Mouse (Mus musculus) spleen, postnatal 4 days (tissue): Measurements from ENCODE around the gene Lrig1.

Experiments
- DNase-seq, 2 experiments: peaks; one replicate each; pipeline ENCODE4 v3.0.0; 2022; ENCODE audit warnings: low spot score in 2 of 2

Lrig1 gene

DNA sequence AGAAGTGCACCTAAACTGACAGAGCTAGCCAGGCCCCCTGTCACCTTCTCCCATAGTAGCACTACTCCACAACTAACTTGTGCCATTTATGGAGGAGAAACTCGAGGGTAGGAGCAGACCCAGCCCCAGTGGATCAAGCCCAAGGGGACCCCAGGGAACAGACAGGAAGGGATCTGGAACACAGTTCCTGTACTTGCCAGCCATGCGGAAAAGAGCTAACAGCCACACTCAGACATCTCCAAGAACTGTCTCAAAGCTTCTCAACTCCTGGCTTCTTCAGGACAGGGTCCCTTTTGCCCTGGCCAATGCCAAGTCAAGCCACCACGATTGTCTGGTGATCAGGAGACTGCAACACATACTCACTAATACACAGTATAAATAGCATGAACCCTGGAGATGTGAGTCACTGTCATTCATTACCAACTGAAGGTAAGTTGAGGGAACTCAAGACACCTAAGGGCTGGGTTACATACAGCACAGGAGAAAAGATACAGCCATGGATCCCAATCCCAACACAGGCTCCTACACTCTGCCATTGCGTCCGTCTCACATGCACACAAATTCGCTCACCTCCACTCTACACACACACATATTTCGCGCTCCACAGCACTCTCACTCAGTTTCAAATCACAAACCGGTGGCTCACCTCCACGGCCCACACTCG lies 1.3 kb downstream of the Lrig1 start:
- DNase-seq = no peak

- DNase-seq = no peak
Observed at GRCm38 (mm10) chr6:94697423-94697822, 2.5 kb downstream of the Lrig1 start.

GRCm38 (mm10) chr6:94696182-94697080 lies 3.5 kb downstream of the Lrig1 start:
- DNase-seq = no peak

DNA sequence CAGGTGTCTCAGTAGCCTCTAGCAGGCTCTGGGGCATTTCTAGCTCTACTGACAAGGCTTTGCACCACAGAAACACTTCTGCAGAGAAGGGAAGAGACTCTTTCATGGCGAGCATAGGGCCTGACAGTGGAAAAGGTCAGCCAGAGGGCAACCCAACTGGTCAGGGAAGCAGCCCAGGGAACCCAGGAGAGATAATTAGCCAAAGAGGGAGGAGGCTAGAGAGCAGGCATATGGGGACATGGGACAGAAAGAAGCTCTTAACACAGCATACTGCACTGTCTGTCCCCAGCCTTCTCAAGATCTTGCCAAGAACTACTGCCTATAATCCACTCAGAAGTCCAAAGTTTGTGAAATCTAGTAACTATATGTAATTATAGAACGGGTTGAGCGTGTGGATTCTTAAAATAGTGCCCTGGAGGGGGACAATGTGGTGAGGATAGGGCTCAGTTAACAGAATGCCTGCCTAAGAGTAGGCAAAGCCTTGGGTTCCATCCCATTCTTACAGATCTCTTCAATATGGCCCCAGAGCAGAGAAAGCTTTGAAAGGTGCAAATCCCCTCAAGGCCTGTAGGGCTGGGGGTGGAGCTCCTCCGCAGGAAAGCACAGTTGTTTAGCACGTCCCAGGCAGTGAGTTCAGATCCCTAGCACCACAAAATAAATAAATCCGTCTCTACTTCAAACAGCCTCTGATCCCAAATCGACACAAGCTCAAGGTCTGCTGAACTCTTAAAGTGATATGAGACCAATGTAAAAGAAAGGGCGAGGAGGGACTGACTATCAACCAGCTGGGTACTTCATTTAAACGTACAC lies 4.6 kb downstream of the Lrig1 start:
- no peak for DNase-seq

DNA sequence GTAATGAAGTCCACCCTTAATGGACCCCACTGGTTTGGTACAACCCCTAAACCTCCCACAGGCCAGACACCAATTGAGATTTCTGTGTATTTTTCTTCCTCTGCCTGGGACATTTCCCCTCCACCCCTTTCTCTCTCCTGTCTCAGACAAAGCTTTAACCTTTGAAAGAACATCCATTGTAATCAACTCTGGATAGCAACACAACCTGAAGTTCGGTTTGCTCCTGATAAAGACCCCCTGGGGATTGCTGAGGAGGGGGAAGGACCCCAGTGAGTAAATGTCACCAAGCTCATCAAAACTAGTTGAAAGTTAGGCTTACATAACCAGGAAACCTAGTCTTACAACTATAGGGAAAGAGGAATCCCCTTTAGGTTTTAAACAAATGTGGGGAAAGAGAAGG lies 5.5 kb downstream of the Lrig1 start:
- no peak for DNase-seq

- DNase-seq = no peak
Observed at GRCm38 (mm10) chr6:94693091-94693490, 6.9 kb downstream of the Lrig1 start.

DNA sequence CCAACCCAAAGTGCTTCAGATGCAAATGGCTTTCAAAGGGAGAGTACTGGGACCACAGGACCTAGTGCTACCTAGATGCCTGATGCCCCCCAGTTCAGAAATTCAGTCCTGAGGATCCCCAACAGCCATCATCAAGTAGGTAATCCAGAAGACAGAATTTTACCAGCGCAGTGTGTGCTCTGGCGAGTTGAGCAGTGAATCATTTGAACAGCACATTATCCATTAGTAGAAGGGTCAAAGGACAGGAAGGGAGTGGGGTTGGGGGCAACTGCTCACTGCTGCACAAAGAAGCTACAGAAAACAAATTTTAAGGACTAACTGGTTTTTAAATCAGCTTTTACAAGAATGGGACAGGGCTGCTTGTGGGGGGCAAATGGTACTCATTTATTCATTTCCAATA lies 8.0 kb downstream of the Lrig1 start:
- no peak for DNase-seq

DNA sequence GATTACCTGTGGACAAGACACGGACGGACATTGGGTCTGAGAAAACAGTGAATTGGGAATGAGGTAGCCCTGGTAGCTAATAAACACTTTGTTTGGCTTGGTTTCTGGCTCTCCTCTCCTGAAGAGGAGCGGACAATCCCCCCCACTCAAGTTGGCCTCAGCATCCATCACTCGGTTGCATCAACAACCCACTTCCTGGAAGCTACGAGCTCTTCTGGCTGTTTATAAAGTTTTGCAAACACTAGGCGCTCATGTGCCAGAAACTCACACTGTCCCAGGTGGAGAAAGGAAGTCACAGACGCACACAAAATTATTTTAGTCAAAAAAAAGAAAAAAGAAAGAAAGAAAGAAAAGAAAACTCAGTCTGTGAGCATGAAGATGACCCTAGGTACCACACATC lies 9.7 kb downstream of the Lrig1 start:
- DNase-seq = no peak

- no peak for DNase-seq
Observed at GRCm38 (mm10) chr6:94688722-94689121, 11.2 kb downstream of the Lrig1 start.

GRCm38 (mm10) chr6:94686048-94686447 lies 13.9 kb downstream of the Lrig1 start:
- DNase-seq = no peak

DNA sequence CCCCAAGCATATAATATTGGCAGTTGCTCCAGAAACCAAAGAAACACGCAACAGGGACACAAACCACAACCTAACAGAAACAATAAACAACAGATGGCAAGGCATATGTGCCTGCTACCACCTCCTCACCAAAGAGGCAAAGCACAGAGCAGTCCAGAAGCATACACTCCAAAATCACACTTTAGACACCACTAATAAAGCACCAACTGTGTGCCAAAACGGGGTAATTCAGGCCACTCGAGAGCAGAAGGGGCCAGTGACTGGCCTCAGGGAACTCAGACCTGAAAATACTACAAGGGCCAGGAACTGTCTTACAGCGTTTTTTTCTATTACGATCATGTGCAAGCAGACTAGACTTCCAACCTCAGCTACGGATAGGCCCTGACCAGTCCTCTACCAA lies 14.3 kb downstream of the Lrig1 start:
- DNase-seq = no peak

DNA sequence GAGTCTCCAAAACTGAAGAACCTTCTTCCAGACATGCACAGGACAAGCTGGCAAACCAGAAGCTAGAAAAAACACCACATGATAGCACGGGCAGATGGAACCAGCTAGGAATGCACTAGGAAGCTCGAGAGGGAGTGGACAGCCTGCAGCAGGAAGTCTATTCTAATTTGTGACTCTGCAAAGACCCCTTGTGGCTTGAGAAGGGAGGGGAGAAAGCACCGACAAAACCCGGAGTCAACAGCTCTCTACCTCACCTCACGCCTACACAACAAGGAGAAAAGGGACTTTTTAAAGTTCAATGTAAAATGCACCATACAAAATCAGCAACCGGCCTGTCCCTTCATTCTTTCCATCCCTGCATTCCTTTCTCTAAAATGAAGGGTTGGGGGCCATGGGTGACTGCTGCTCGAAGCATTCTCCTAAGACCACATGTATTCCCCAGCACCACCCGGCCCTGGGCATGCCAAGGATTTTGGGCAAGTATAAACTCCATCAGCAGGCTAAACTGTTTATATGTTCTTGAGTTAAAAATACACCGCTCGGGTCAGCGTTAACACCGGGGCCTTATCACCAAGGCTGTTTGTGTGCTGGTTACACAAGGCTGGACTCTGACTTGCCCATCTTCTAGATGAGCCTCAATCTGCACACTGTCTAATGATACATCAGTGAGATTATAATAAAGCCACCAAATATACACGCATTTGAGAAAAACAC lies 15.0 kb downstream of the Lrig1 start:
- DNase-seq = no peak

GRCm38 (mm10) chr6:94683701-94684100 lies 16.3 kb downstream of the Lrig1 start:
- no peak for DNase-seq

- DNase-seq = no peak
Observed at GRCm38 (mm10) chr6:94682270-94682618, 17.7 kb downstream of the Lrig1 start.

GRCm38 (mm10) chr6:94681446-94682269 lies 18.3 kb downstream of the Lrig1 start:
- DNase-seq = no peak

GRCm38 (mm10) chr6:94680760-94681445 lies 19.1 kb downstream of the Lrig1 start:
- DNase-seq = no peak

GRCm38 (mm10) chr6:94679249-94679648 lies 20.7 kb downstream of the Lrig1 start:
- no peak for DNase-seq

- DNase-seq = no peak
Observed at GRCm38 (mm10) chr6:94678377-94679164, 21.4 kb downstream of the Lrig1 start.

- no peak for DNase-seq
Observed at GRCm38 (mm10) chr6:94677448-94677847, 22.5 kb downstream of the Lrig1 start.

GRCm38 (mm10) chr6:94676840-94677239 lies 23.1 kb downstream of the Lrig1 start:
- no peak for DNase-seq
